Mouse (Mus musculus): ENCODE results near the gene Ugt1a7c. TPM values are rescaled to one million over a fixed set of nuclear protein-coding genes. Genes with fewer than 3 reads are reported as not detected.

The Ugt1a7c gene
- total and polyA plus RNA-seq, 3 experiments: not detected

GRCm38 (mm10) chr1:88257681-88258080 is 162.8 kb downstream of the Ugt1a7c start:
- H3K4me1 ChIP-seq (ENCODE audit: control insufficient read depth in 1 of 2, insufficient read depth in 2 of 2, low read length in 2 of 2): peaks cover 5 to 15% of the 10 kb centered on the region in 2 experiments
- TF ChIP-seq TCF12 (IDR thresholded peaks at IDR 0.05; ENCODE audit: low read depth, low read length): no peak
- TF ChIP-seq ZC3H11A (IDR thresholded peaks at IDR 0.05; ENCODE audit: low read depth, low read length): no peak
- no peak for TF ChIP-seq ZNF384 (IDR thresholded peaks at IDR 0.05; ENCODE audit: low read depth, low read length)
- H3K36me3 ChIP-seq (ENCODE audit: control insufficient read depth in 1 of 2, insufficient read depth in 2 of 2, low read length in 2 of 2): peaks cover 0 to 19% of the 10 kb centered on the region in 2 experiments; a peak in 2 of 4 replicates
- DNase-seq (ENCODE audit: low read depth, low spot score): no peak
- H3K79me2 ChIP-seq (ENCODE audit: control insufficient read depth, insufficient read depth, low read length, poor library complexity): no peaks in the 10 kb centered on the region
- no peaks in the 10 kb centered on the region for H3K9me3 ChIP-seq (replicated peaks; ENCODE audit: insufficient read depth, low read length)
- no peak overlapping the region for H3K4me3 ChIP-seq (ENCODE audit: control insufficient read depth in 1 of 2, insufficient read depth in 1 of 2, low read depth in 2 of 2, low read length in 2 of 2)
- no peak overlapping the region for H3K9ac ChIP-seq (ENCODE audit: control insufficient read depth, low read depth, low read length, poor library complexity, severe bottlenecking)
- no peaks in the 10 kb centered on the region for H3K27me3 ChIP-seq (ENCODE audit: control insufficient read depth in 1 of 2, insufficient read depth in 2 of 2, low read length in 2 of 2)
- no peak overlapping the region for H3K27ac ChIP-seq (ENCODE audit: control insufficient read depth, low read depth, low read length)

GRCm38 (mm10) chr1:88258361-88258760 is 163.5 kb downstream of the Ugt1a7c start:
- H3K36me3 ChIP-seq (ENCODE audit: control insufficient read depth in 1 of 2, insufficient read depth in 2 of 2, low read length in 2 of 2): peaks cover 0 to 24% of the 10 kb centered on the region in 2 experiments; a peak in 2 of 4 replicates
- no peak for DNase-seq (ENCODE audit: low read depth, low spot score)

GRCm38 (mm10) chr1:88258881-88259642 is 164.2 kb downstream of the Ugt1a7c start:
- DNase-seq (ENCODE audit: low read depth, low spot score): peak; percentile 53
- H3K9ac ChIP-seq (ENCODE audit: control insufficient read depth, low read depth, low read length, poor library complexity, severe bottlenecking): no peak overlapping the region
- H3K4me3 ChIP-seq (ENCODE audit: control insufficient read depth in 1 of 2, insufficient read depth in 1 of 2, low read depth in 2 of 2, low read length in 2 of 2): no peak overlapping the region
- no peaks in the 10 kb centered on the region for H3K79me2 ChIP-seq (ENCODE audit: control insufficient read depth, insufficient read depth, low read length, poor library complexity)
- no peak overlapping the region for H3K27ac ChIP-seq (ENCODE audit: control insufficient read depth, low read depth, low read length)
- H3K4me1 ChIP-seq (ENCODE audit: control insufficient read depth in 1 of 2, insufficient read depth in 2 of 2, low read length in 2 of 2): peaks cover 7 to 17% of the 10 kb centered on the region in 2 experiments
- no peaks in the 10 kb centered on the region for H3K27me3 ChIP-seq (ENCODE audit: control insufficient read depth in 1 of 2, insufficient read depth in 2 of 2, low read length in 2 of 2)
- peaks cover 0 to 24% of the 10 kb centered on the region in 2 experiments; a peak in 2 of 4 replicates for H3K36me3 ChIP-seq (ENCODE audit: control insufficient read depth in 1 of 2, insufficient read depth in 2 of 2, low read length in 2 of 2)
- no peaks in the 10 kb centered on the region for H3K9me3 ChIP-seq (replicated peaks; ENCODE audit: insufficient read depth, low read length)
- no peak for TF ChIP-seq MAZ (IDR thresholded peaks at IDR 0.05; ENCODE audit: low read depth, low read length)
- TF ChIP-seq GATA1 (IDR thresholded peaks at IDR 0.05; ENCODE audit: low read depth, low read length): no peak
- TF ChIP-seq NELFE (IDR thresholded peaks at IDR 0.05; ENCODE audit: low read depth, low read length): no peak
- 0 out of 4 replicates have a peak, but pooled peaks of 1 of the 2 experiments have one; percentile 17 for TF ChIP-seq POLR2A (IDR thresholded peaks at IDR 0.05; ENCODE audit: control insufficient read depth in 1 of 2, insufficient read depth in 1 of 2, low read depth in 1 of 2, low read length in 2 of 2, poor library complexity in 1 of 2)
- no peak for TF ChIP-seq EP300 (IDR thresholded peaks at IDR 0.05; ENCODE audit: low read depth in 1 of 2, low read length in 2 of 2)
- no peak for TF ChIP-seq ELF1 (IDR thresholded peaks at IDR 0.05; ENCODE audit: low read depth, low read length)
- TF ChIP-seq E2F4 (IDR thresholded peaks at IDR 0.05; ENCODE audit: borderline replicate concordance, low read depth, low read length): no peak
- TF ChIP-seq ZMIZ1 (IDR thresholded peaks at IDR 0.05; ENCODE audit: low read depth, low read length): peak; percentile 58; the same call in 1 of the 2 replicates
- TF ChIP-seq USF1 (IDR thresholded peaks at IDR 0.05; ENCODE audit: low read depth, low read length): no peak
- TF ChIP-seq MYC (IDR thresholded peaks at IDR 0.05; ENCODE audit: low read depth, low read length): no peak
- TF ChIP-seq MAX (IDR thresholded peaks at IDR 0.05; ENCODE audit: low read length): no peak
- TF ChIP-seq BHLHE40 (IDR thresholded peaks at IDR 0.05; ENCODE audit: borderline replicate concordance, low read depth, low read length): no peak
- no peak for TF ChIP-seq RCOR1 (IDR thresholded peaks at IDR 0.05; ENCODE audit: low read depth, low read length)
- no peak for TF ChIP-seq CTCF (IDR thresholded peaks at IDR 0.05 in 2 of 3, conservative IDR thresholded peaks at IDR 0.05 in 1 of 3; ENCODE audit: control insufficient read depth in 1 of 3, insufficient read depth in 1 of 3, low read depth in 2 of 3, low read length in 3 of 3, poor library complexity in 1 of 3, severe bottlenecking in 1 of 3)
- TF ChIP-seq CHD2 (IDR thresholded peaks at IDR 0.05; ENCODE audit: low read length): no peak
- peak; percentile 91 for TF ChIP-seq ZNF384 (IDR thresholded peaks at IDR 0.05; ENCODE audit: low read depth, low read length)
- TF ChIP-seq USF2 (IDR thresholded peaks at IDR 0.05; ENCODE audit: borderline replicate concordance in 1 of 2, insufficient read depth in 1 of 2, low read depth in 1 of 2, low read length in 2 of 2): no peak
- no peak for TF ChIP-seq MXI1 (IDR thresholded peaks at IDR 0.05; ENCODE audit: low read depth, low read length)

More at GRCm38 (mm10) chr1:88258361-88258760, 163.5 kb downstream of the Ugt1a7c start:
- Histone ChIP-seq H3K4me3 (ENCODE audit: control insufficient read depth in 1 of 2, insufficient read depth in 1 of 2, low read depth in 2 of 2, low read length in 2 of 2) (no peak overlapping the region), H3K27ac (ENCODE audit: control insufficient read depth, low read depth, low read length) (no peak overlapping the region), H3K9ac (ENCODE audit: control insufficient read depth, low read depth, low read length, poor library complexity, severe bottlenecking) (no peak overlapping the region), H3K79me2 (ENCODE audit: control insufficient read depth, insufficient read depth, low read length, poor library complexity) (no peaks in the 10 kb centered on the region), H3K9me3 (replicated peaks; ENCODE audit: insufficient read depth, low read length) (no peaks in the 10 kb centered on the region), H3K4me1 (ENCODE audit: control insufficient read depth in 1 of 2, insufficient read depth in 2 of 2, low read length in 2 of 2) (peaks cover 7 to 17% of the 10 kb centered on the region in 2 experiments), H3K27me3 (ENCODE audit: control insufficient read depth in 1 of 2, insufficient read depth in 2 of 2, low read length in 2 of 2) (no peaks in the 10 kb centered on the region)
- TF ChIP-seq MAZ (IDR thresholded peaks at IDR 0.05; ENCODE audit: low read depth, low read length) (no peak), MYC (IDR thresholded peaks at IDR 0.05; ENCODE audit: low read depth, low read length) (no peak), CTCF (IDR thresholded peaks at IDR 0.05 in 2 of 3, conservative IDR thresholded peaks at IDR 0.05 in 1 of 3; ENCODE audit: control insufficient read depth in 1 of 3, insufficient read depth in 1 of 3, low read depth in 2 of 3, low read length in 3 of 3, poor library complexity in 1 of 3, severe bottlenecking in 1 of 3) (no peak), RCOR1 (IDR thresholded peaks at IDR 0.05; ENCODE audit: low read depth, low read length) (no peak), CHD1 (IDR thresholded peaks at IDR 0.05; ENCODE audit: low read depth, low read length) (no peak), BHLHE40 (IDR thresholded peaks at IDR 0.05; ENCODE audit: borderline replicate concordance, low read depth, low read length) (no peak), NRF1 (IDR thresholded peaks at IDR 0.05; ENCODE audit: insufficient read depth, low read depth, low read length, poor library complexity, severe bottlenecking) (no peak), GABPA (IDR thresholded peaks at IDR 0.05; ENCODE audit: low read depth, low read length) (no peak), SMC3 (IDR thresholded peaks at IDR 0.05; ENCODE audit: low read depth, low read length) (no peak), JUND (IDR thresholded peaks at IDR 0.05; ENCODE audit: low read depth, low read length) (no peak), ZKSCAN1 (IDR thresholded peaks at IDR 0.05; ENCODE audit: low read depth, low read length) (no peak), USF1 (IDR thresholded peaks at IDR 0.05; ENCODE audit: low read depth, low read length) (no peak)
